Mouse (Mus musculus): ENCODE data around the gene Atp6v1f. TPM values are rescaled to one million over a fixed set of nuclear protein-coding genes. Genes with fewer than 3 reads are reported as not detected.
A peak's percentile ranks its signal among the peaks of the same experiment; 100 is the strongest.

The Atp6v1f gene
- polyA plus RNA-seq, 1 experiment from 2014 or later, result 199 TPM

DNA sequence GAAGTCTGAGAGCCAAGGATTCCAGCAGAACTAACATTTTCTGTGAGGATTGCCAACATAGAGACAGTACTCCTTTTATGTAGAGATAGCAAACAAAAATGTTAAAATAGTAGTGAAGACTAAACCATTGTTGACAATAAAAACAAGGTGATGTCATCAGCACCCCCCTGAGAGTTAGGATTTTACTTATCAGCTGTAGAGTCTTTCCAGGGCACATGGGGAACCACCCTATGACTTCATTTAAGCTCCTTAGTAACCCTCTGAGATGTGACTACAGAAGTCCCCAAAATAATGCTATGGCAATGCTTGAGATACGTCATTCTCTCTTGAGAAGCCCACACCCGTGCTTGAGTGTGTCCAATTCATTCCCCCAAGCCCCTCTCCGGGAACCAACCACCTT is 4.1 kb upstream of the Atp6v1f start:
- ATAC-seq (ENCODE audit: extremely low read depth, insufficient number of reproducible peaks, low FRiP score, low TSS enrichment), result no peak
- Histone ChIP-seq H3K4me1 (peaks cover 3% of the 10 kb centered on the region), H3K27me3 (replicated peaks) (no peaks in the 10 kb centered on the region), H3K9me3 (no peaks in the 10 kb centered on the region), H3K36me3 (peaks cover 33% of the 10 kb centered on the region), H3K4me3 (no peak overlapping the region), H3K4me2 (no peak overlapping the region), H3K27ac (replicated peaks) (no peak overlapping the region), H3K9ac (no peak overlapping the region)
- 61% methylated on average over 3 of the region's 3 CpGs for WGBS

DNA sequence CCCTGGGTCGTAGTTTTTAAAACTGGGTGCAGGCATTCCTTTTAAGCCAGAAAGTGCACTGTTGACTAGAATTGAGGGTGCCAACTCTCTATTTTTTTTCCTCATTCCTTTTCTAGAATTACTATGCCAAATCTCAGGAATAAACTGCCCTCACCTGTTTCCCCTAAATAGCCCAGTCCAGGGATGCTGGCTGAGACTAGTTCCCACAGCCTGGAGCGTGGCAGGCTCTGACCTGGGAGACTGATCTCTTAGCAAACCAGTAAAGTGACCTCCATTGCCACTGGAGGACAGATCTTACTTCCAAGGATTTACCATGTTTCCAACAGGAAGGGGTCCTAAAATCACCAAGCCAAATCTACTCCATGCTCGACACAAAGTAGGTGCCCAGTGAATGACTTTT is 1.3 kb downstream of the Atp6v1f start:
- ATAC-seq (ENCODE audit: extremely low read depth, insufficient number of reproducible peaks, low FRiP score, low TSS enrichment), result no peak
- 0 out of 2 replicates have a peak overlapping the region, but pooled peaks have one; percentile 19 for H3K9ac ChIP-seq
- H3K9me3 ChIP-seq, result no peaks in the 10 kb centered on the region
- H3K4me3 ChIP-seq, result peak overlapping the region; percentile 75
- peak overlapping the region; percentile 81 for H3K4me2 ChIP-seq
- peaks cover 23% of the 10 kb centered on the region for H3K36me3 ChIP-seq
- H3K27ac ChIP-seq (replicated peaks), result no peak overlapping the region
- 80% methylated on average over 3 of the region's 3 CpGs for WGBS
- no peaks in the 10 kb centered on the region for H3K27me3 ChIP-seq (replicated peaks)
- peaks cover 19% of the 10 kb centered on the region for H3K4me1 ChIP-seq

DNA sequence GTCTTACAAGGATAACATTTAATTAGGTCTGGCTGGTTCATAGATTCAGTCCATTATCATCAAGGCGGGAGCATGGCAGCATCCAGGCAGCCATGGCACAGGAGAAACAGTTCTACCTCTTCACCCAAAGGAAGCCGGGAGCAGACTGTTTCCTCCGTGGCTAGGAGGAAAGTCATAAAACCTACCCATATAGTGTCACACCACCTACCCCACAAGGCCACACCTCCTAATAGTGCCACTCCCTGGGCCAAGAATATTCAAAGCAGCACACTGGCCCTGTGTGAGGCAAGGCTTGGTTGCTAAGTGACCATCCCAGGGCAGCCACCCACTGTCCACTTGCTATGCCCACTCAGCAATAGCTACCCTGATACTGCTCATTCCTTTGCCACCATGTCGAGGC is 3.6 kb downstream of the Atp6v1f start, which contains the start of gene Atp6v1fnb:
Atp6v1fnb (plus strand) TSS at position 301 of the 400 bp plus-strand sequence.
- Histone ChIP-seq H3K36me3 (peaks cover 23% of the 10 kb centered on the region), H3K9ac (no peak within 1 kb of the TSS), H3K4me1 (peaks cover 30% of the 10 kb centered on the region), H3K4me2 (no peak within 1 kb of the TSS), H3K27ac (replicated peaks) (no peak within 1 kb of the TSS), H3K4me3 (no peak within 1 kb of the TSS), H3K27me3 (replicated peaks) (no peaks in the 10 kb centered on the region), H3K9me3 (no peaks in the 10 kb centered on the region)
- no peak for ATAC-seq (ENCODE audit: extremely low read depth, insufficient number of reproducible peaks, low FRiP score, low TSS enrichment)
- WGBS, result 92% methylated on average over 4 of the region's 4 CpGs

DNA sequence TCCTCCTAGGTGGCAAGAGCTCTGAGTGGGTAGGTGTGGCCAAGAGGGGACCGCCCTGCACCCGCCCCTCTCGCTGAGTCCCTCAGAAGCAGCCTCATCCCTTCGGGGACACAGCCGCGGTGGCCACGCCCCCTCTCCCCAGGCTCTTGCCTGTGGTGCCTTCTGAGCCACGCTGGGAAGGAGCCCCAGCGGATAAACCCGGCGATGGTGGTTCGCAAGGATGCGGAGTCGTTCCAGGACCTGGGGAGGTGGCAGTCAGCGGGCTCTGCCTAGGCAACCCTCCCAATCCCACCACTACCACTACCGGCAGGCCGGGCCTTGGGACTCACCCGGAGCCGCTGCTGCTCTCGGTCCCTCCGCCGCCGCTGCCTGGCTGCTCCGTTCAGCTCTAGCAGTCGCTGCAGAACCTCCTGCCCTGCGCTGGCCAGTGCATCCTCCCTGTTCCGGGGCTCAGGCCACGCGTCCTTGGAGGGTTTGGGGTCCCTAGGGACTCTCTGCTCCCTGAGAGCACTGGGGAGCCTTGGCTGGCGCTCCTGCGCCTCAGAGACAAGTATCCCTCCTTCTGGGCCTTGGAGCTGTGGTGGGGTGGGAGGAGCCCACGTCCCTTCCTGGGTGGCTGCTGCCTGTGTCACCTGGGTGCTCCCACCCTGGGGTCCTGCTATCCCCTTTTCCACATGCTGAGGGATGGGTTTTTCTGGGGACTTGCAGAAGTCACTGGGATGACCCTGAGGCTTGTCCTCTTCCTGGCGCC is 6.6 kb downstream of the Atp6v1f start:
- Histone ChIP-seq H3K27ac (replicated peaks) (peak overlapping the region; percentile 16; the same call in 1 of the 2 replicates), H3K9me3 (no peaks in the 10 kb centered on the region), H3K27me3 (replicated peaks) (0 out of 2 replicates have a peak, but pooled peaks cover 6% of the 10 kb centered on the region), H3K4me3 (peak overlapping the region; percentile 59), H3K4me2 (peak overlapping the region; percentile 74), H3K9ac (peak overlapping the region; percentile 81), H3K36me3 (peaks cover 23% of the 10 kb centered on the region), H3K4me1 (peaks cover 20% of the 10 kb centered on the region)
- 3% methylated on average over 33 of the region's 33 CpGs for WGBS
- peak; percentile 88 for ATAC-seq (ENCODE audit: extremely low read depth, insufficient number of reproducible peaks, low FRiP score, low TSS enrichment)

DNA sequence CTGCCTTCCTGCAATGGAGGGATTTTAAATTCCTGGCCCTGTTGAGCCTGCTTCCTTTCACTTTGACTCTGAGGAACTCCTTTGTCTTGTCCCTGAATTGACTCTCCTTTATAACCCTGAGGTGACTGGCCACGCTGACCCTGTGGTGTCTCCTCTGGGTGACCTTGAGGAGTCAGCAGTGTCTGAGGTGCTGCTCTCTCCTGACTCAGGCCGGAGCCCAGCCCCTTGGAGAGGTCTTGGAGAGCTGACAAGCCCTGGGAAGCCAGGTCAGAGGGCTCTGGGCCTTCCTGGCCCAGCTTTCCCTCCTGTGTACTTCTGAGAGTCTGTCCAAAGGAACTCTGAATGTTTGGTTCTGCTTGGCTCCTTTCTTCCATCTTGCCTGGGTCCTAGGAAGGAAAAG is 7.2 kb downstream of the Atp6v1f start:
- Histone ChIP-seq H3K36me3 (peaks cover 22% of the 10 kb centered on the region), H3K4me3 (no peak overlapping the region), H3K9ac (no peak overlapping the region), H3K4me1 (peaks cover 18% of the 10 kb centered on the region), H3K27me3 (replicated peaks) (0 out of 2 replicates have a peak, but pooled peaks cover 6% of the 10 kb centered on the region), H3K4me2 (peak overlapping the region; percentile 74), H3K9me3 (no peaks in the 10 kb centered on the region), H3K27ac (replicated peaks) (peak overlapping the region; percentile 16; the same call in 1 of the 2 replicates)
- no peak for ATAC-seq (ENCODE audit: extremely low read depth, insufficient number of reproducible peaks, low FRiP score, low TSS enrichment)
- 61% methylated on average over 2 of the region's 2 CpGs for WGBS

DNA sequence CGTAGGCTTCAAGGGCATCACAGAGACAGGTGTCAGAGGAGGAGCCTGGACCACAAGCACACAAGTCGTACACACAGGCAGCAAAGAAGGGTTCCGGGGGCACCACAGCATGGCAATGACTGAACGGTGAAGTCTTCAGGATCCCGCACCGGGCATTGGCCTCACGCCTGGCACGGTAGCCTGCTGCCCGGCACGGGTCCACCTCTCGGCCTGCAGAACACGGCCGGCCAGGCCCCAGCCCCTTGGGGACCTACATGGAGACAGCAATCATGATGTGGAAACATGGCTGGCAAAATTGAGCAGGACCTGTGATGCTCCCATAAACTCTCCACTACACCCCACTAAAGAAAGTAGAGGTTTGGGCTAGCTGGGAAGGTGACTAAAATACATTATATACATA is 15.2 kb downstream of the Atp6v1f start:
- peaks cover 6% of the 10 kb centered on the region for H3K4me1 ChIP-seq
- H3K36me3 ChIP-seq, result no peaks in the 10 kb centered on the region
- peaks cover 25% of the 10 kb centered on the region for H3K27me3 ChIP-seq (replicated peaks)
- no peak overlapping the region for H3K9ac ChIP-seq
- H3K4me3 ChIP-seq, result no peak overlapping the region
- no peak overlapping the region for H3K4me2 ChIP-seq
- no peaks in the 10 kb centered on the region for H3K9me3 ChIP-seq
- H3K27ac ChIP-seq (replicated peaks), result no peak overlapping the region
- 95% methylated on average over 13 of the region's 13 CpGs for WGBS
- ATAC-seq (ENCODE audit: extremely low read depth, insufficient number of reproducible peaks, low FRiP score, low TSS enrichment), result no peak

DNA sequence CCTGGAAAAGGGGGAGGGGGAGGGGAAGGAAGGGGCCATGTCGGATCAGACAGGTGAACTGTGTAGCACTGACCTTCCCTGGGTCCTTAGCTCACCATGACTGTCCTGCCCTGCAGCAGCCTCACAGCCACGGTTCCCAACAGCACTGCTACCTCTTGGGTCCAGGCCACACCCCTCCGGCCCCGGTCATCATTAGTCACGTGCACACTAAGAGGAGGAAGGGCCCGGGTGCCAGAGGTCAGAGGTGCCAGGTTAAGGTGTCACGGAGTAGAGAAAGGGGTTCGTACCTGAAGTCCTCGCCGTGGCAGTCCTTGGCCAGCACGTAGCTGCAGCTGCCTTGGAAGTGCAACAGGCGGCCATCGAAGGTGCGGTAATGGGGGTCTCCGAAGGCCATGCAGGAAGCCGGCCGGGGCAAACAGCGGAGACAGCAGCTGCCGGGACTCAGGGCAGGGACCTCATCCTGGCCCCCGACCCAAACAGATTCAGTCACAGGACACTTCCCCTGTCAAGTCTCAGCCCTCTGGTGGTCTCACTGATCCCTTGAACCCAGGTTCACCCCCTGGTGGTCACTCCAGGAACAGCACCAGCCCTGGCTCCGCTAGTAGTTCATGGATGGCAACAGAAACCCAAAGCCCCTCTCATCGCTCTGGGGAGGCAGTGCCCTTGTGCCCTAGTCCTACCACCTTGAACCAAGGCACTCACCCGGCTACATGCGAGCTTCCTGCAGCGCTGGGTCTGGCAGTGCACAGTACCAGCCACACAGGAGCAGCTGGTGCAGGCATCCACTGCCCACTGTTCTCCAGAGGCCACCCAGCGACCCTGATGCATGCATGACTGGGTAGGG is 17.4 kb downstream of the Atp6v1f start:
- H3K4me2 ChIP-seq, result peak overlapping the region; percentile 92
- no peaks in the 10 kb centered on the region for H3K36me3 ChIP-seq
- peak overlapping the region; percentile 80 for H3K9ac ChIP-seq
- no peaks in the 10 kb centered on the region for H3K9me3 ChIP-seq
- H3K4me1 ChIP-seq, result peaks cover 6% of the 10 kb centered on the region
- H3K27ac ChIP-seq (replicated peaks), result no peak overlapping the region
- peak overlapping the region; percentile 54 for H3K4me3 ChIP-seq
- peak; percentile 72 for ATAC-seq (ENCODE audit: extremely low read depth, insufficient number of reproducible peaks, low FRiP score, low TSS enrichment)
- H3K27me3 ChIP-seq (replicated peaks), result peaks cover 25% of the 10 kb centered on the region
- 7% methylated on average over 26 of the region's 26 CpGs for WGBS

DNA sequence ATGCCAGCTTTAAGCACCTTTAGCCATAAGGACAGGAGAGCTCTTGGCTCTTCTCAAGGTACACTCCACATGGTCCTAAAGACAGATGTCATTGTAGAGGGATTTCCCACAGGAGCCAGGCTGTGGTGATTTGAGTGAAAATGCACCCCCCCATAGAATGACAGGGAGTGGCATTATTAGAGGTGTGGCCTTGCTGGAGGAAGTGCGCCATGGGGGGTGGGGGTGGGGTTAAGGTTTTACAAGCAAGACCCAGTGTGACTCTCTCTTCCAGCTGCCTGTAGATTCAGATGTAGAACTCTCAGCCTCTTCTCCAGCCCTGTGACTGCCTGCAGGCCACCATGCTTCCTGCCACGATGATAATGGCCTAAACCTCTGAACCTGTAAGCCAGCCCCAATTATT is 18.4 kb downstream of the Atp6v1f start:
- Histone ChIP-seq H3K9me3 (no peaks in the 10 kb centered on the region), H3K4me2 (no peak overlapping the region), H3K4me3 (no peak overlapping the region), H3K27ac (replicated peaks) (no peak overlapping the region), H3K27me3 (replicated peaks) (peaks cover 25% of the 10 kb centered on the region), H3K9ac (no peak overlapping the region), H3K36me3 (no peaks in the 10 kb centered on the region), H3K4me1 (peaks cover 6% of the 10 kb centered on the region)
- WGBS, result 57% methylated on average over 2 of the region's 2 CpGs
- ATAC-seq (ENCODE audit: extremely low read depth, insufficient number of reproducible peaks, low FRiP score, low TSS enrichment), result no peak

DNA sequence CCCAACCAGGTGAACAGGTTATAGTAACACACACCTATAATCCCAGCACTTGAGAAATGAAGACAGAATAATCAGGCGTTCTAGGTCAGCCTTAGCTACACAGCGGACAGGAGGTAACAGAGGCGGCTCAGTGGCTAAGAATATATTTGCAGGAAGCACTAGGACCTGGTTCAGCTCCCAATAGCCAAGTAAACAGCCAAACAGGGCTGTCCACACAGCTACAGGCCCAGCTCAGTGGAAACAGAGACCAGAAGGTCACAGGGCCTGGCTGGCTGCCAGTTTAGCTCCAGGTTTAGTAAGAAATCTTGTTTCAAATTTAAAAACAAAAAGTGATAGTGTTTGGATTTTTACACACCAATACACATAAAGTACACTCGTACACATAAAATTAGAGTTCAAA is 26.6 kb downstream of the Atp6v1f start:
- H3K27me3 ChIP-seq (replicated peaks), result peaks cover 41% of the 10 kb centered on the region
- H3K4me2 ChIP-seq, result no peak overlapping the region
- no peaks in the 10 kb centered on the region for H3K9me3 ChIP-seq
- no peak overlapping the region for H3K9ac ChIP-seq
- H3K27ac ChIP-seq (replicated peaks), result no peak overlapping the region
- no peak for ATAC-seq (ENCODE audit: extremely low read depth, insufficient number of reproducible peaks, low FRiP score, low TSS enrichment)
- no peak overlapping the region for H3K4me3 ChIP-seq
- H3K4me1 ChIP-seq, result peaks cover 7% of the 10 kb centered on the region; the same call in 1 of the 2 replicates
- H3K36me3 ChIP-seq, result peaks cover 5% of the 10 kb centered on the region
- WGBS, result 65% methylated on average over 4 of the region's 4 CpGs

DNA sequence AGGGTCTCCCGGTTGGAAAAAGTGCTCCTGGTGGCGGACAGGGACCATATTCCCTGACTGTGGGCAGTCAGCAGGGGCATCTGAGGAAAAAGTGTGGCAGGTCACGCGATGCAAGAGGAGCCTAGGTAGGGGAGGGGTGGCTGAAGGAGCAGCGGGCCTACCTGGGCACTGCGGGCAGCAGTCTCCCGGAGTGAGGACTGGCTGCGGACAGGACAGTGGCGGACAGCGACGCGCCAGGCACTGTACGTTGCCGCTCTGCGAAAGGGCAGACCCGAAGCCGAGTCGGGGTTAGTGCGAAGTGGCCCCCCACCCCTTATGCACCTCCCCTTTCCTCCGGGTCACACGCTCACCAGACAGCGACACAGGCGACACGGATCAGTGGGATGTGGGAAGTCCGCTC is 28.8 kb downstream of the Atp6v1f start:
- Histone ChIP-seq H3K4me1 (peaks cover 7% of the 10 kb centered on the region; the same call in 1 of the 2 replicates), H3K9me3 (no peaks in the 10 kb centered on the region), H3K4me3 (no peak overlapping the region), H3K9ac (0 out of 2 replicates have a peak overlapping the region, but pooled peaks have one; percentile 10), H3K27ac (replicated peaks) (no peak overlapping the region), H3K36me3 (peaks cover 5% of the 10 kb centered on the region), H3K4me2 (peak overlapping the region; percentile 36), H3K27me3 (replicated peaks) (peaks cover 41% of the 10 kb centered on the region)
- ATAC-seq (ENCODE audit: extremely low read depth, insufficient number of reproducible peaks, low FRiP score, low TSS enrichment), result no peak
- WGBS, result 26% methylated on average over 25 of the region's 25 CpGs

DNA sequence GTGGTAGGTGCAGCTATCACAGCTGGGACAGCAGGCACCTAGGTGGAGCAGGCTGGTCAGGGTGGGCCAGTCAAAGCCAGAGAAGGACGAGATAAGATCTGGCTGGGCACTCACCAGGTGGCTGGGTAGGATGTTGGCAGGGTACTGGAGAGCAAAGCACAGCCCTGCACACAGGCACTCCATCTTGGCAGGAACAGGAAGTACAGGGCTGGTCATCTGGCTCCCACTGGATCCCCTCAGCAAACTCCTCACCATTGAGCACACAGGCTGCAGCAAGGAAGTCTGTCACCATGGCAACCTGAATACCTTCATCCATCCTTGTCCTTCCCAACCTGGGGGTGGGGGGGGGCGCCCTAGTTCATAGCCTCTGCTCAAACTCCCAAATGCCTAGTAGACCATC is 30.3 kb downstream of the Atp6v1f start:
- Histone ChIP-seq H3K27ac (replicated peaks) (no peak overlapping the region), H3K27me3 (replicated peaks) (peaks cover 37% of the 10 kb centered on the region), H3K9ac (no peak overlapping the region), H3K36me3 (peaks cover 5% of the 10 kb centered on the region), H3K4me2 (no peak overlapping the region), H3K9me3 (no peaks in the 10 kb centered on the region), H3K4me3 (no peak overlapping the region), H3K4me1 (peaks cover 7% of the 10 kb centered on the region; the same call in 1 of the 2 replicates)
- no peak for ATAC-seq (ENCODE audit: extremely low read depth, insufficient number of reproducible peaks, low FRiP score, low TSS enrichment)
- 47% methylated on average over 2 of the region's 2 CpGs for WGBS
